Mouse (Mus musculus) ES-Bruce4 (cell line): Measurements from ENCODE around the gene Mb.

Source experiments
- CTCF ChIP-seq: IDR thresholded peaks from one replicate; pipeline ENCODE4 v1.8.1; 2011; ENCODE audit warnings: low read depth, low read length
- POLR2A ChIP-seq: IDR thresholded peaks from one replicate; pipeline ENCODE4 v1.8.1; 2011; ENCODE audit warnings: low read length; ENCODE audit not compliant: insufficient read depth

DNA sequence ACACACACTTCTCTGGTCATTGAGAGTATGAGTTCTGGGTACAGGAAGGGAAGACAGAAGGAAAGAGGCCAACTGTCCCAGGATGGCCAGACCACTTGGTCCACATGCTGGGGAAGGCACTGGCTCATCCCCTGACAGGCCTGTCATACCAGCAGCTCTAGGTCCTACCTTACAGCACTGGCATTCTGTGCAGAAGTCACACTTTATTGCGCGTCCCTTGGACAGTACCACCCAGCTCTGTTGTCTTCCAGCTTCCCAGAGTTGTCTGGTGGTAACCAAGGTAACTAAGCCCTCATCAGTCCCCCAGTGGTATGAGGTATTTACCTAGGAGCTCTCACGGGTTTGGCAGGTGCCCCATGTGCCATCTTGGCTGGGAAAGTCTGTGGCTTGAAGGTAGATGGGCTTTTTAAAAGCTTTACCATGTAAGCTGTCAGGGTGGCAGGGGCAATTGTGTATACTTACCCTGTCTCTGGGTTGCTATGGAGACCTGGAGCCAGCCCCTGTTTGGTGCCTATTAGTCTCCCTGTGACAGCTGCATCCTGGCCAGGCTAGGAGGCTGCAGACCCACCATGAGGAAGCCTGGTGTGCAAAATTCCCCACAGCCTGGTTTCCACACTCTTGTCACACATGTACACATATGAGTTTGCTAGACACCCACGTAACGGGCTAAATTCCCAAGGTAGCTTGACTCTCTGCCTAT, 24.4 kb downstream of the Mb start:
- TF ChIP-seq POLR2A (no peak), CTCF (no peak)
